Mouse (Mus musculus) granulocyte monocyte progenitor cell, adult 5-6 weeks (primary cell): Measurements from ENCODE around the gene Zfp345. TPM values are rescaled to one million over a fixed set of nuclear protein-coding genes. Genes with fewer than 3 reads are reported as not detected.

Experiments used
- ATAC-seq: replicated peaks from 2 replicates; pipeline ENCODE4 v1.8.0; 2016; ENCODE audit warnings: mild to moderate bottlenecking, moderate TSS enrichment, inconsistent platforms; ENCODE audit not compliant: poor library complexity, severe bottlenecking
- total RNA-seq, 2 experiments: library from RNA; stranded (forward) in 1 of 2; stranded (reverse) in 1 of 2; fragments of 200-712, 200-1000 nt in 1 of 2; fragments of >200 nt in 1 of 2; fragmentation: Nextera tagmentation in 1 of 2; gene quantifications; 2 replicates each; pipeline ENCODE4 v1.2.3; 2014 to 2017

The Zfp345 gene
- total RNA-seq (2014; fragmentation: Nextera tagmentation), result 0.41 TPM in 1 of 2 replicates, not detected in the other
- total RNA-seq (2017), result not detected in 2 replicates

DNA sequence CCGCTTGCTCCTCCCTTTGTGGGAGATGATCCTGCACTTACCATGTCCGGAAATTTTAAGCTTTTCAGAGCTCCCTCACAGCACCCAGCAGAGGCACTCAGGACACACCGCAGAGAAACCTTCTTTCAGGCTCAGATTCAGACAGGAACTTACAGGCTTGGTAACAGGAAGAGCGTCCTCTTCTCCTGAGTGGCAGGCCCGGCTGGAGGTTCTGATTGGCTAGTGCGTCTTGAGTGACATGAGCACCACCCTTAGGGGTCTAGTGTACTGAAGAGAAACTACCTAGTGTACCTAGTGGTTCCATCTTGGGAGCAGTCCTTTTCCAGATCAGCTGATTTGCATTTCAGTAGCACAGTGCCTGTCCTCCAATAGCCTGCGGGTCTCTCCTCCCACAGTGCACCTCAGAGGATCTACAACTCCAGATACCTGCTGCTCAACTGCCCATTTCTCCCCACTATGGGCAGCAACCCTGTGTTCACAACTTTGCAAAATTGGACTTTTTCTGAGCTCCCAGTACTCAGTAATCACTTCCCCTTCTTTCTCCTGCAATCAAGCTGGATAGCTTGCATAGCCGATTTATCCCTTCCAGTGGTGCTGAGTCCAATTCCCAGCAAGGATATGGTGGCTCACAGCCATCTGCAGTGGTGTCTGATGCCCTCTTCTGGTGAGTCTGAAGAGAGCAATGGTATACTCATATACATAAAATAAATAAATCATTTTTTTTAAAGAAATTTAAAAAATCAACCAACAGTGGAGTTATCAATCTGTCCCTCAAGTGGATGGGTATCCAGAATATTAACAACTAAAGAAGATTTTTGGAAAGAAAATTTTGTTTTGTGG, at the start of gene Zfp345:
Zfp345 (minus strand) TSS at position 153 of the 840 bp plus-strand sequence.
- peak; percentile 53 for ATAC-seq

GRCm38 (mm10) chr2:150525703-150526207, 40.9 kb upstream of the Zfp345 start:
- ATAC-seq, result peak; percentile 56

DNA sequence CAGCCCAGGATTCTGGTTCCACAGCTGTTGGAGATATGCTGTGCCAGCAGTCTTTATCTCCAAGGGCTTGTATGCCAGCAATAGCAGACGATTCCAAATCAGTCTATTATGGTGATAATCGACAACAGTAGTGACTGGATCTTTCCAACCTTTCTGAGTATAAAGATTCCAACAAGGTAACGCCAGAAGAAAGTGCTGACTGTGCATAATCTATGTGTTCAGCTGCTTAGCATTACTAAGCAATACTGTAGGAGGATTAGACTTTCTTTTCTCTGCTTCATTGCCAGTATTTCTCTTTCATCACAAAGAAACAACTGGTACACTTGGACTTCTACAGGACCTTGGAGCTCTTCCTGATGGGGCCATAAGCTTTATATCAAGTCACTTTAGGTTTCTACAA, 27.9 kb upstream of the Zfp345 start:
- no peak for ATAC-seq

DNA sequence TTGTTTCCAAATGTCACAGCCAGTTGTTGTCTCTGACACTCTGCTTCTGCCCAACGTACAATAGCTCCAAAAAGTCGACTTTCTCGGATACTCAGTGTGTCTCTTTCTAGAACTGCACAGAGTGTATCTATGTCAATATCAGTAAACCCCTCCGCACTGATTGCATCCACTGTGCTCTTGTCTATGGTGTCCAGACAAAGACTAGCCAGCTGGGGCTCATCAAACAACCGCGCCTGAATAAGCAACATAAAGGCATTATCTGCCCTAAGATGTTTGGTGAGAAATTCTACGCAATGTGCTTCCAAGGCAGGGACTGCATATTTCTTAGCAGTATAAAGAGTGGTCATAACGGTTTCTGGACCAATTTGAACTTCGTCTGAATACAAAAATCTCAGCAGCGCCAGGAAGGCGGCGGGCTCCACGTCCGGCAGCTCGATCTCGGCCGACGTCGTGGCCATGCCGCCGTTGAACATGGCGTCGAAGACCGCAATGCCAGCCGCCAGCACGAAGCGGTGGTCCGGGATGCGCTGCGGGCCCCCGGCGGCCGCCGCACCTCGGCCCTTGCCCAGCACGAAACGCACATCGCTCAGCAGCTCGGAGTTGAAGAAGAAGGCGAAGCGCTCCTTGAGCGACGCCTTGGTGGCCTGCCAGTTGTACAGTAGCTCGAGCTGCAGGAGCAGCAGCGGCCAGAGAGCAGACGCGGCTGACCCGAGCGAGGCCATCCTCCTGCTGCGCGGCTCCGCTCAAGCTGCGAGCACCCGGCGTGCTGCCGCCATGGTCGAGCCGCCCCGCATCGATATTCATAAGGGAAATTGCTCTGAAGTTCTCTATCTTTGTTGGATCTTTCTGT, 15.5 kb upstream of the Zfp345 start:
- ATAC-seq, result peak; percentile 53

- ATAC-seq, result no peak
These were observed 8.1 kb upstream of the Zfp345 start for GRCm38 (mm10) chr2:150493031-150493430.

DNA sequence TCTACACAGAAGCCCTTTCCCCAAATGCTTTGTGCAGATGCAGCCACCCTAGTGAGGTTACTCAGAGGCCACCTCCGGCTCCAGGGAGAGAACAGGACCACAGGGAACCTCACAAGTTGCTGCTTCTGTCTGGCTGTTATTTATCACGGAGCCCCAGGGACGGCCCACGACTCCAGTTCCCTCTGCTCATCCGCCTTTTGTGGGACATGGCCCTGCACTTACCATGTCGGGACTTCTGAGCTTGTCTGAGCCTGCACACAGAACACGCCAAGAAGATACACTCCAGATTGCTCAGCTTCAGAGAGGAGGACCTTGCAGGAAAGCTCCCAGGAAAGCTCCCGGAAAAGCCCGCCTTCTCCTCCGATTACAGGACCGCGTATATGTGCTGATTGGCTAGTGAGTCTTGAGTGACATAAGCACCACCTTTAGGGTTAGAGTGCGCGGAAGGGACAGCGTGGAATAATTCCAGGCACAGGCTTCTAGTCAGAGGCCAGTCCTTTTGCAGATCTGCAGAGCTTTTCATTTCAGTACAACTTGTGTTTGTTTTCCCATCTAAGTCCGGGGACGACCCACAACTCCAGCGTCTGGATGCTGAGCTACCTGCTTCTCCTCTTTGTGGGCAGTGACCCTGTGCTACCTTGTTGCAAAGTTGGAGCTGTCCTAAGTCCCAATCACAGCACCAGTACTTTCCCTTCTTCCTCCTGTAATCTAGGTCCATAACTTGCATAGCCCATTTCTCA, 33.5 kb downstream of the Zfp345 start, which contains the start of gene Zfp442:
Zfp442 (minus strand) TSS at position 307 of the 740 bp plus-strand sequence.
- peak; percentile 97 for ATAC-seq

DNA sequence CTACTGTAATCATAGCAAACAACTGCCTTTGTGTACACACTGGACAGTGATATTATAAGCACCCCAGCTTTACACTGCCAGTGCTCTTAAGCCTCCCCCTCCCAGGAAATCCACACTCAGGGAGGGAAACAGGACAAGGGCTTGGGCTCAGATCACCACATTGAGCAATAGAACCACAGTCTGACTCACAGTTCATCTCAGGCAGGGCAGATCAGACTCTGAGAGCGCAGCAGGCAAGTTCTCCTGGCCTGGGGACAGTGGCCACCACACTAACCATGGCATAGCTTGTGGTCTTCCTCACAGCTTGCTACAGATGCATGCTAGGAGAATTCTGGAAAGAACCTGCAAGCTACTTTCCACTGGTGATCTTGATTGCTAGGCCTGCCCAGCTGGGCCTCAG, 45.8 kb downstream of the Zfp345 start:
- peak; percentile 66 for ATAC-seq

Other genes starting within 250 kb of the Zfp345 start
- gene Gm21994, start 229.5 kb downstream of the Zfp345 start, total RNA-seq (2014; fragmentation: Nextera tagmentation), result 1.4 and 9.9 TPM in 2 replicates
- gene Gm21994, start 229.5 kb downstream of the Zfp345 start, total RNA-seq (2017), result 8.2 and 9.5 TPM in 2 replicates
- gene Gm14124, start 227.6 kb downstream of the Zfp345 start, total RNA-seq (2014; fragmentation: Nextera tagmentation), result not detected in 2 replicates
- not detected in 2 replicates for gene Gm14124, start 227.6 kb downstream of the Zfp345 start, total RNA-seq (2017)
- gene Gm10130, start 161.4 kb downstream of the Zfp345 start, total RNA-seq (2014; fragmentation: Nextera tagmentation), result 7.3 TPM in 1 of 2 replicates, not detected in the other
- gene Gm10130, start 161.4 kb downstream of the Zfp345 start, total RNA-seq (2017), result 5.5 and 6.3 TPM in 2 replicates
- gene 3300002I08Rik, start 122.3 kb downstream of the Zfp345 start, total RNA-seq (2014; fragmentation: Nextera tagmentation), result 4.0 TPM in 1 of 2 replicates, not detected in the other
- gene 3300002I08Rik, start 122.3 kb downstream of the Zfp345 start, total RNA-seq (2017), result 3.3 and 10.4 TPM in 2 replicates
- gene Zfp442, start 33.6 kb downstream of the Zfp345 start, total RNA-seq (2014; fragmentation: Nextera tagmentation), result 2.8 and 6.0 TPM in 2 replicates
- gene Zfp442, start 33.6 kb downstream of the Zfp345 start, total RNA-seq (2017), result 4.2 and 8.7 TPM in 2 replicates
- 336 and 375 TPM in 2 replicates for gene Cst7, start 85.3 kb upstream of the Zfp345 start, total RNA-seq (2014; fragmentation: Nextera tagmentation)
- 403 and 441 TPM in 2 replicates for gene Cst7, start 85.3 kb upstream of the Zfp345 start, total RNA-seq (2017)
- gene Apmap, start 123.5 kb upstream of the Zfp345 start, total RNA-seq (2014; fragmentation: Nextera tagmentation), result 27.2 and 31.8 TPM in 2 replicates
- 79.5 and 89.3 TPM in 2 replicates for gene Apmap, start 123.5 kb upstream of the Zfp345 start, total RNA-seq (2017)
- gene Acss1, start 183.4 kb upstream of the Zfp345 start, total RNA-seq (2014; fragmentation: Nextera tagmentation), result 13.1 and 14.5 TPM in 2 replicates
- gene Acss1, start 183.4 kb upstream of the Zfp345 start, total RNA-seq (2017), result 8.1 and 12.2 TPM in 2 replicates
- not detected in 2 replicates for gene Vsx1, start 204.3 kb upstream of the Zfp345 start, total RNA-seq (2014; fragmentation: Nextera tagmentation)
- not detected in 2 replicates for gene Vsx1, start 204.3 kb upstream of the Zfp345 start, total RNA-seq (2017)